Comparison of ENCODE assay signal across 18 mouse cellular contexts in genomic region chr11:68208023-68208422, GRCm38 (mm10).
DNase-seq lines count a peak whose midpoint lies in the region; ATAC-seq and TF ChIP-seq lines count a peak whose summit lies in the region.
"Had no signal": no experiment of that assay in that cellular context is flagged by ENCODE, and none has a peak within 500 bp of the region (broad histone marks: within the 10 kb centered on the region; RNA-seq: fewer than 3 reads in every experiment).

No protein-coding gene starts in this region.

- no peak for DNase-seq in intestine, embryonic 14.5 days (ENCODE audit: low spot score)
- DNase-seq in lung, postnatal 4 days, result peak; percentile 39 to 72
- DNase-seq in left cerebral cortex, adult 18-20 months (ENCODE audit: low spot score in 2 of 2), result no peak
- no peak for DNase-seq in B cell, adult 2 months
- DNase-seq: embryo, embryonic 11 days; heart, postnatal 4 days; kidney, postnatal 14 days; layer of hippocampus, adult 9-11 months; liver had no signal

- peaks cover 18% of the 10 kb centered on the region for H3K4me1 ChIP-seq in intestine, embryonic 14.5 days (replicated peaks; ENCODE audit: control insufficient read depth, insufficient read depth, low read length)
- H3K4me1 ChIP-seq in intestine, postnatal 0 days (replicated peaks; ENCODE audit: control insufficient read depth, insufficient read depth, low read length), result no peaks in the 10 kb centered on the region
- peaks cover 4% of the 10 kb centered on the region; the same call in 1 of the 2 replicates for H3K4me1 ChIP-seq in hindbrain, embryonic 16.5 days (ENCODE audit: control insufficient read depth, insufficient read depth, low read depth, low read length)
- peaks cover 26% of the 10 kb centered on the region for H3K4me1 ChIP-seq in intestine, embryonic 16.5 days (ENCODE audit: control insufficient read depth, insufficient read depth, low read length)

- no peaks in the 10 kb centered on the region for H3K27me3 ChIP-seq in intestine, embryonic 14.5 days (replicated peaks; ENCODE audit: control insufficient read depth, insufficient read depth, low read length)
- H3K27me3 ChIP-seq in intestine, postnatal 0 days (replicated peaks; ENCODE audit: control insufficient read depth, insufficient read depth, low read length), result no peaks in the 10 kb centered on the region
- no peaks in the 10 kb centered on the region; the same call in 1 of the 2 replicates for H3K27me3 ChIP-seq in hindbrain, embryonic 16.5 days (replicated peaks; ENCODE audit: control insufficient read depth, insufficient read depth, low read length)
- no peaks in the 10 kb centered on the region for H3K27me3 ChIP-seq in intestine, embryonic 16.5 days (replicated peaks; ENCODE audit: control insufficient read depth, insufficient read depth, low read length)
- H3K27me3 ChIP-seq: forebrain, embryonic 12.5 days; heart, embryonic 12.5 days had no signal

- no peak overlapping the region for H3K4me3 ChIP-seq in intestine, embryonic 14.5 days (ENCODE audit: low read depth, low read length)
- no peak overlapping the region for H3K4me3 ChIP-seq in intestine, postnatal 0 days (ENCODE audit: low read depth, low read length)
- H3K4me3 ChIP-seq in hindbrain, embryonic 16.5 days (ENCODE audit: low read length), result no peak overlapping the region
- no peak overlapping the region for H3K4me3 ChIP-seq in intestine, embryonic 16.5 days (ENCODE audit: low read length)
- H3K4me3 ChIP-seq: forebrain, embryonic 12.5 days; heart, embryonic 12.5 days had no signal

- H3K27ac ChIP-seq in intestine, embryonic 14.5 days (ENCODE audit: low read depth), result peak overlapping the region; percentile 66
- no peak overlapping the region for H3K27ac ChIP-seq in intestine, postnatal 0 days (ENCODE audit: low read depth, low read length)
- H3K27ac ChIP-seq in hindbrain, embryonic 16.5 days (ENCODE audit: low read depth, low read length), result peak overlapping the region; percentile 41; the same call in 1 of the 2 replicates
- H3K27ac ChIP-seq in intestine, embryonic 16.5 days (ENCODE audit: low read length), result peak overlapping the region; percentile 60
- H3K27ac ChIP-seq: forebrain, embryonic 12.5 days; macrophage had no signal

- 57% methylated on average over 2 of the region's 2 CpGs for WGBS in intestine, embryonic 14.5 days
- WGBS in intestine, postnatal 0 days, result 71% methylated on average over 2 of the region's 2 CpGs
- WGBS in hindbrain, embryonic 16.5 days, result 72% methylated on average over 2 of the region's 2 CpGs
- 63% methylated on average over 2 of the region's 2 CpGs for WGBS in intestine, embryonic 16.5 days

- no peak for ATAC-seq in intestine, embryonic 14.5 days (replicated peaks; ENCODE audit: low FRiP score, low TSS enrichment, low read depth)
- ATAC-seq in intestine, postnatal 0 days, result no peak
- no peak for ATAC-seq in hindbrain, embryonic 16.5 days
- no peak for ATAC-seq in intestine, embryonic 16.5 days
- ATAC-seq: CD4-positive, CD25-positive, alpha-beta regulatory T cell, adult 4 months had no signal

- H3K4me2 ChIP-seq in intestine, embryonic 14.5 days (ENCODE audit: low read length), result no peak overlapping the region
- no peak overlapping the region for H3K4me2 ChIP-seq in intestine, postnatal 0 days (replicated peaks; ENCODE audit: low read depth)
- no peak overlapping the region for H3K4me2 ChIP-seq in hindbrain, embryonic 16.5 days (ENCODE audit: low read length)
- H3K4me2 ChIP-seq in intestine, embryonic 16.5 days (ENCODE audit: low read depth, low read length), result no peak overlapping the region
- H3K4me2 ChIP-seq: forebrain, embryonic 12.5 days; heart, embryonic 12.5 days; midbrain, embryonic 11.5 days had no signal

- no peak overlapping the region for H3K9ac ChIP-seq in intestine, embryonic 14.5 days (ENCODE audit: low read length)
- H3K9ac ChIP-seq in intestine, postnatal 0 days (ENCODE audit: low read depth, low read length), result no peak overlapping the region; the same call in 1 of the 2 replicates
- no peak overlapping the region for H3K9ac ChIP-seq in hindbrain, embryonic 16.5 days (ENCODE audit: low read depth, low read length)
- H3K9ac ChIP-seq in intestine, embryonic 16.5 days (ENCODE audit: low read depth, low read length), result no peak overlapping the region
- H3K9ac ChIP-seq: forebrain, embryonic 12.5 days; heart, embryonic 12.5 days had no signal

- TF ChIP-seq CTCF in intestine, postnatal 0 days (IDR thresholded peaks at IDR 0.05; ENCODE audit: low read depth), result no peak

- no peaks in the 10 kb centered on the region for H3K36me3 ChIP-seq in intestine, embryonic 14.5 days (ENCODE audit: control insufficient read depth, insufficient read depth, low read length)
- H3K36me3 ChIP-seq in intestine, postnatal 0 days (ENCODE audit: control insufficient read depth, insufficient read depth), result 0 out of 2 replicates have a peak, but pooled peaks cover 3% of the 10 kb centered on the region
- no peaks in the 10 kb centered on the region for H3K36me3 ChIP-seq in hindbrain, embryonic 16.5 days (ENCODE audit: control insufficient read depth, insufficient read depth, low read length)
- no peaks in the 10 kb centered on the region for H3K36me3 ChIP-seq in intestine, embryonic 16.5 days (ENCODE audit: control insufficient read depth, insufficient read depth, low read length)

- no peaks in the 10 kb centered on the region for H3K9me3 ChIP-seq in intestine, embryonic 14.5 days (ENCODE audit: control insufficient read depth, low read length)
- no peaks in the 10 kb centered on the region for H3K9me3 ChIP-seq in intestine, postnatal 0 days (ENCODE audit: control insufficient read depth)
- no peaks in the 10 kb centered on the region for H3K9me3 ChIP-seq in hindbrain, embryonic 16.5 days (ENCODE audit: control insufficient read depth, low read length)
- H3K9me3 ChIP-seq in intestine, embryonic 16.5 days (ENCODE audit: control insufficient read depth, low read length), result no peaks in the 10 kb centered on the region
- H3K9me3 ChIP-seq: forebrain, embryonic 12.5 days; G1E; heart, embryonic 12.5 days had no signal

Comparison
In these comparisons a context has a peak if more than half of its experiments do, and no peak if none do; other contexts are left out.
1. DNase-seq: peak in lung, postnatal 4 days (2 of 2); none in intestine, embryonic 14.5 days (single experiment), left cerebral cortex, adult 18-20 months (0 of 2) and B cell, adult 2 months (0 of 2).